Mouse (Mus musculus) cerebellum, postnatal 25 days (tissue): ENCODE results near the gene Ubr4.
A peak's percentile ranks its signal among the peaks of the same experiment; 100 is the strongest.

Experiments
- DNase-seq, 2 experiments: peaks; one replicate each; pipeline ENCODE4 v3.0.0; 2021; ENCODE audit warnings: mixed read lengths in 2 of 2

Ubr4 gene

GRCm38 (mm10) chr4:139351931-139352711 lies at the start of gene Ubr4, which contains the start of the genes Mrto4 and Emc1:
Ubr4 (plus strand) TSS chr4:139352609.
Mrto4 (minus strand) TSS chr4:139352576.
Emc1 (plus strand) TSS chr4:139352587.
- DNase-seq, result peak; percentile 90 to 91

- no peak for DNase-seq
These were observed 46.9 kb upstream of the Ubr4 start for GRCm38 (mm10) chr4:139305521-139305920.

DNA sequence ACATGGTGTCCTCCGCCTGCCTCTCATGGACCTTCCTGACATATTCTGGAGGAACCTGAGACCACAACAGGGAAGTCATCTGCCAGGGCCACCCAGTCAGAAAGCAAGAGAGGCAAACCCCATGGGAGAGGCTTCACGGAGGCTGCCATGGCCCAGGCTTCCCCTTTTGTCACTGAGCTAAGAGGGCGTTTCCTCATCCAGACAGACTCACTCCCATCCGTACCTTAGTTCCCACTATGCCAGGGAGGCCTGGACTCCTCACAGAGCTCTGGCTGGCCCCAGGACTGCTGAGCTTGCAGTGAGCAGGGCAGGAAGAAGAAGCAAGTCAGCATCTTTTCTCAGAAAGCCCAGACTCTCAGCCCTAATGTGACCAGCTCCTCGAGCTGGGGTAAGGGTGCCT lies 44.5 kb upstream of the Ubr4 start:
- no peak for DNase-seq

DNA sequence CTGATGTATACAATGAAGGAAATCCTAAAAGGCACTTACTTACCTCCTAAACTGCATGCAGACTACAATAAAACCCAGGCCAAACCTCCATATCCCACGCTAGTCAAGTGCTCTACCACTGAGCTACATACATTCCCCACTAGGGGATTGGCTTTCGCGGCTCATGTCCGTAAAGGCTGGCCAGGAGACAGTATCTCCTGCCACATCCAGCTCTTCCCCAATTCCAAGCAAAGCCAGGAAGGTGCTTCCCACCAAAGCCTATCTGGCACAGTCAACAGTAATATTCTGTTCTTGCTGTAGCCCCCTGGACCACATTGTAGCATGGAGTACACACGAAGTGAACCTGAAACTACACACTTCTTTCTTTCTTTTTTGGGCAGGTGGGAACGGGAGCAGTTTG lies 42.8 kb upstream of the Ubr4 start:
- DNase-seq, result peak in 1 of 2 experiments; percentile 35

GRCm38 (mm10) chr4:139310171-139310898 lies 42.1 kb upstream of the Ubr4 start, which contains the start of the genes Pqlc2 and Akr7a5:
Pqlc2 (minus strand) TSS chr4:139310708.
Akr7a5 (plus strand) TSS chr4:139310744.
- DNase-seq, result peak; percentile 100

DNA sequence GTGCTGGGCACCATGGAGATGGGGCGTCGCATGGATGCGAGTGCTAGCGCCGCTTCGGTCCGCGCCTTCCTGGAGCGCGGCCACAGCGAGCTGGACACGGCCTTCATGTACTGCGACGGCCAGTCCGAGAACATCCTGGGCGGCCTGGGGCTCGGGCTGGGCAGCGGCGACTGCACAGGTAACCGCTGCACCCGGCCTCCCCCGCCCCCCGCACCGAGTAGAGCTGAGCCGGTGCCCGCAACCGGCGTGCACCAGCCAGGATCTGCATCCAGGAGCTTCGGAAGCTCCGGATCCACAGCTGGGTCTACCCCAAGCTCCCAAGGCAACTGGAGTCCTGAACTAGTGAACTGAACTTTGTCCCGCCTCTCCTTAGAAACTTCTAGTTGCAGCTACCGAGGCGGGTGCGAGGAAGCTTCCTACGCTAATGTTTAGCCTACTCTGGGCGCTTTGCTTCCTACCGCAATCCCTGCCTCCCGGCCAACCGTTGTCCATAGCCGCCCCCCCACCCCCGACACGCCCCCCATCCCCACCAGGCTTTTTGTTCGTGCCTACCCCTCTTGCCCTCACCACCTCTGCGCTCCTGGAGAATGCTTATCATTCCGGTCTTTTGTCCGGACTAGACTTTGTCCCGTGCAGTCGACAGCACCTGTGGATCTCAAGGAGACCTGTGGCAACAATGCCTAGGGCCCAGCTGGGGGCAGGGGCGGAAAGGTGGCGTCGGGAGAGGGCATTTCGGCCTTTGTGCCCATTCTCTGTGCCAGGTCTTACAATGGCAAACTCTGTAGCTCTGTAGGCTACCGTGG lies 41.3 kb upstream of the Ubr4 start:
- peak in 1 of 2 experiments; percentile 34 for DNase-seq

DNA sequence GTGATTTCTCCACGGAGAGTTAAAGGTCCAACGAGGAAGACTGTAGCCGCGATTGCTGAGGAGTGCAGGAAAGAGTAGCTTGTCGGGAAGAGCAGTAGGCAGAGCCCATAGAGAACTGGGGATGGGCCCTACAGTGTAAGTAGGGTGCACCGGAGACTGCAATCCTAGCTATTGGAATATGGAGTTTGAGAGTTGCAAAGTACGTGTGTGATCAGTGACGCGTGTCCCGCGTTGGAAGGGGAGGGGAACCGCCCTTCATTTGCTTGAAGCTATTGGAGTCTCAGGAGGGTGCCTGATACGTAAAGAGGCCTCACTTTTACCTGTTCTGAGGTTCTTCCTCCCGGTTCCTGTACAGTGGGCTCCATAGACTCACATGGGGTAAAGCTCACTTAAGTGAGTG lies 40.7 kb upstream of the Ubr4 start:
- no peak for DNase-seq

DNA sequence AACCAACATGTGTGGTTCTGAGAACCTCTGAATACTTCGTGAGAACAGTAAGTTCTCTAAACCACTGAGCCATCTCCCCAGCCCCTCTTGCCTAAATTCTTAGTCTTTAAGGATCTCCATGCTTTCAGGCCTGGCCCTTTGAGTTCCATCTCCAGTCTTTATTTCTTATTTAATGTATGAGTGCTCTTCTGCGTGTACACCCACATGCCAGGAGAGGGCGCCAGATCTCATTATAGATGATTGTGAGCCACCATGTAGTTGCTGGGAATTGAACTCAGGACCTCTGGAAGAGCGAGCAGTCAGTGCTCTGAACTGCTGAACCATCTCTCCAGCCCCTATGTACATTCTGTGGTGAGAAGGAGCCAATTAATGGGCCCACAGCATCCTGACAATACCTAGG lies 39.8 kb upstream of the Ubr4 start:
- DNase-seq, result no peak

GRCm38 (mm10) chr4:139318449-139318848 lies 34.0 kb upstream of the Ubr4 start:
- DNase-seq, result no peak

DNA sequence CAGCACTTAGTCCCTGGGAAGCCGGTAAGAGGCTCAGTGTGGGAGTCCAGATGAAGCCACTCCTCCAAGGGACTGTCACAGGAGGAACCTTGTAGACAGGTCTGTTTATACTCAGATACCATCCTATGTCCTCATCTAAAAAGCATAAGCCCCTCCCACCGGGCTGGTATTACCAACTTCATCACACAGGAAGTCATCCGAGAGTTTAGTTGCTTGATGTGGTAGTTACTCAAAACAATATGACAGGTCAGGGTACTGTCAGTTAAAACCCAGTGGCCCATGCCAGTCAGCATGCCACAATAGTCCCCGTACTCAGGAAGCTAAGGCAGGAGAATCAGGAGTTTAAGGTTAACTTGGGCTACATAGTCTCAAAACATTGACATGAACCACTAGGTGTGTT lies 32.7 kb upstream of the Ubr4 start:
- DNase-seq, result no peak

DNA sequence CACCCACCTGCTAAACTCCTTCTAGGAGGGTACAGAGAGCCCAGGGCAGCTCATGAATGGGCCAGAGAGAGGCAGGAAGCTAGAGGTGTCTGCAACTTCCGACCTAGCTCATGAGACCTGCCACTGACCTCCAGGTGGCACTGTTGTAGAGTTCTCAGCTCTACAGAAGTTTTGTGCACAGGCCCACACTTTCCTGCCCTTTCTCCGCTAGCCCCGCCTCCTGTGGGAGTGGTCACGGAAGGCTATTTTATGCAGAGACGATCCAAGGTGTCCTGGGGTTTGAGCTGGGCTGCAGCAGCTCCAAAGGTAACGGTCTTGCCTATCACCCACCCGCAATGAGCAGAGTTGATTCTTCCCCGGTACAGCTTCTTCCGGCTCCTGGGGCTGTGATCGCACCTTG lies 21.8 kb upstream of the Ubr4 start:
- DNase-seq, result peak in 1 of 2 experiments; percentile 57

DNA sequence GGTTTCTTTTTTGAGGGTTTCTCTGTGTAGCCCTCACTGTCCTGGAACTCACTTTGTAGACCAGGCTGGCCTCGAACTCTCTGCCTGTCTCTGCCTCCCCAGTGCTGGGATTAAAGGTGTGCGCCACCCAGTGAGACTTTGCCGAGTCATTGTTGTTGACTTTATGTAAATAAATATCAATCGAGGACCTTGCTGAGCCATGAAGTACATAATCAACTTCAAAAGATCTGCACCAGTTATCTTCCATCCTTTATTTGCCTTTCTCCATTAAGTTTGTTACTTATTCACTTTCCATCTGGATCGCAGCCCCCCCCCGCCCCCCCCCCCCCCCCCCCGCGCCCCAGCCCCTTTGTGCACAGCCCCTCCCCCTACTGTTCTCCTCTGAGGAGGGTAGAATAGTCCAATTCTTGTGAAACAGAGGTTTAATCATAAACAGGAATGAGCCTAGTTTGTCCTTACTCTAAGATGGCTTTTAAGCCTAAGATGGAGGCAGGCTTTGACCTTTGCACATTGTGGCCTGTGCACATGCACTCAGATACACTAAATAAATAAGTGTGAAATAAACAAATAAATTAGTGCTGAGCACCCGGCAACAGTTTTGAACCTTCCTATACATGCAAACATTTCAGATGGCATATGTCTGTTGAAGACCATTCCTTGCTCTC lies 17.6 kb upstream of the Ubr4 start:
- DNase-seq, result no peak

GRCm38 (mm10) chr4:139335507-139335906 lies 16.9 kb upstream of the Ubr4 start:
- DNase-seq, result no peak

DNA sequence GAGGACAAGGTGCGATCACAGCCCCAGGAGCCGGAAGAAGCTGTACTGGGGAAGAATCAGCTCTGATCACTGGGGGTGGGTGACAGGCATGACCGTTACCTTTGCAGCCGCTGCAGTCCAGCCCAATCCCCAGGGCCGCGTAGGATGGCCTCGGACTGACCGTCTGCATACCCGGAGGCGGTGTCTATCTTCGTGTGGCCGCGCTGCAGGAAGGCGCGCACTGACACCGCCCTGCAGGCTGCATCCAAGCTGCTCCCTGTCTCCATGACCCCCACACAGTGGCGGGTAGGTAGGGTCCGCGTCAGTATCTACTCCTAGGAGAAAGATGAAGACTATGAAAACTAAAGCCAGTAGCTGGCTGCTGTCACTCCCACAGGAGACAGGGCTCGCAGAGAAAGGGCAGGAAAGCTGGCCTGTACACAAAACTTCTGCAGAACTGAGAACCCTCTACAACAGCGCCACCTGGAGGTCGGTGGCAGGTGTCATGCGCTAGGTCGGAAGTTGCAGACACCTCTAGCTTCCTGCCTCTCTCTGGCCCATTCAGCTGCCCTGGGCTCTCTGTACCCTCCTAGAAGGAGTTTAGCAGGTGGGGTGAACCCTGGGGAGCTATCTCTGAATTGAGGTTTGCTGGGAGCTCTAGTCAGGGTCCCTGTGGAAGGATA lies 15.5 kb upstream of the Ubr4 start:
- peak; percentile 73 to 87 for DNase-seq

- DNase-seq, result no peak
These were observed 14.3 kb upstream of the Ubr4 start for GRCm38 (mm10) chr4:139338145-139338544.

- DNase-seq, result no peak
These were observed 11.6 kb upstream of the Ubr4 start for GRCm38 (mm10) chr4:139340835-139341234.

DNA sequence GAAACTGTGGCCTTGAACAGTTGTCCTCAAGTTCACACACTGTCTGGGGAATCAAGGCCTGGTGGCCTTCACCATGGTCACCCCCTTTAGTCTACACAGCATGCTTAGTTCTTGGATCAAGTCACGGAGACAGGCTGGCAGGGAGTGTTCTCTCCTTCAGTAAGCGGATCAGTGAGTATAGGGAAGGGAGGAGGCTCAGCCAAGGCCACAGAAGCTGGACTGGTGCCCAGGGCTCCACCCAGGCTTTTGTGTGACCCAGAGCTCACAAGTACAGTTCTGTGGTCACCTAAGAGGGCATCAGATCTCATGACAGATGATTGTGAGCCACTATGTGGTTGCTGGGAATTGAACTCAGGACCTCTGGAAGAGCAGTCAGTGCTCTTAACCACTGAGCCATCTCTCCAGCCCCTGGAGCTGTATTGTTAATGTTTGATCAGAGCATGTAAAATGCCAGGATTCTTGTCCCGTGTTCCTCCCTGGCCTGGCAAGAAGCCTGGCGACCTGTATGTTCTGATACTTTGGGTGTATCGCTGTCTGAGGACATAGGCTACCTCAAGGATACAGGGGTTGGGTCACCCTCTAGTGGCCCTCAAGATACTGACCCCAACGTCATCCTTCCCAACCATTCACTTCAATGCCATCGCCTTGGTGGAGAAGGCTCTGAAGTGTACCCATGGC lies 10.7 kb upstream of the Ubr4 start:
- DNase-seq, result no peak

- DNase-seq, result peak; percentile 32 to 62
These were observed 8.7 kb upstream of the Ubr4 start for GRCm38 (mm10) chr4:139343718-139344117.

- DNase-seq, result no peak
These were observed 6.9 kb upstream of the Ubr4 start for GRCm38 (mm10) chr4:139345416-139346019.

DNA sequence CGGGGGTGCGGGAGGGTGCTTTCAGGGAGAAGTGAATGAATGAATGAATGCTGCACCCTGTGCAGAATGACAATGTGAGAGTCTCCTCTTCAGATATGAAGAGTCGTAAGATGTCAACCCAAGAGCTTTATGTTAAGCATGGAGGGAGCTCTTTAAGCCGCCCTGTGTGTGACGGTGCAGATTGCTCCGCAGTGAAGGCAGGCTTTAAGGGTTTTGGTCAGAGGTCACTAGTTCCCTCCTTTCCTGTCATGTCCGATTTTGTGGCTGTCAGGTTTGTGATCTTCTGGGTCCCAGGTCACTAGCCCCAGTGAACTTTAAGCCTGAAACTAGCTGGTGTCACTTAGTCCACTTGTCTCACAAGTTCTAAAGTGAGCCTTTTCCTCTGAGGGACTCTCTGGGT lies 423 bp downstream of the Ubr4 start:
- DNase-seq, result no peak

GRCm38 (mm10) chr4:139357211-139357610 lies 4.8 kb downstream of the Ubr4 start:
- no peak for DNase-seq
